Mouse (Mus musculus) cerebellum, adult 11 months (tissue): ENCODE results near the gene Tln2.

Experiments used
- DNase-seq: peaks from one replicate; pipeline ENCODE4 v3.0.0; 2022

The Tln2 gene

DNA sequence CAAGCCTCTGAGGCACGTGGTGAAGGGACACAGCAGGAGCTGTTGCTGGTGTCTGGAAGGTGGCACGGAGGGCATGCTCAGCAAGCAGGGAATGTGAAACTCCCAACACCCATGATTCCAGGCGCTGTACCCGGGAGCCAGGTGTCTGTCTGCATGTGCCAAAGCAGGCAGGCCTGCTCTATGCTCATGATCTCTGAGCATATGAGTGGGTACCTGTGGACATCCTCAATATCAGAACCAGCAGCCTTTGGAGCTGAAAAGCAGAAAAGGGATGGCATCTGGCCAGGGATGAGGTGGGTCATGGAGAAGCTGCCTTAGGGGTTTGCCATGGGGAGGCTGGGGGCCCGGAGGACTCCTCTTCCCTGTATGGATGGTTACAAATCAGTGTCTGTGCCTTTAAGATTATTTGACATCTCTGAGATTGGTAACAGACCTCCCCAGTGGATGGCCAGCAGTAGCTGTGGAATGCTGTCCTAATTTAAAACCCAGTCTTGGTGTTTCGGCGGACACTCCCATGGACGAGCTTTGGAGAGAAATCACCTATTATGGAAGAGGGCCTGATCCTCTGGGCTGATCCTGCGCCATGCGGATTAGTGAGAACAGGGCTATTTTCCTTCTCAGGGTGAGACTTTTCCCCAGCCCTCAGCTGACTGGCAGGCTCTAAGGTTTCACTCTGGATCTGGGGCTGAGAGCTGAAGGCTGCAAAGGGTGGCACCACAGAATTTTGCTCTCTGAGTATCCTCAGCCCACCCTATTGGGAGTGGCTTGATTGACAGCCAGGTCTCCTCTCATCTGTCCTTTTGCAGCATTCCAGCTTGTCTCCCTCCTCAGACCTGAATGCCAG lies 367.8 kb downstream of the Tln2 start:
- DNase-seq = no peak

DNA sequence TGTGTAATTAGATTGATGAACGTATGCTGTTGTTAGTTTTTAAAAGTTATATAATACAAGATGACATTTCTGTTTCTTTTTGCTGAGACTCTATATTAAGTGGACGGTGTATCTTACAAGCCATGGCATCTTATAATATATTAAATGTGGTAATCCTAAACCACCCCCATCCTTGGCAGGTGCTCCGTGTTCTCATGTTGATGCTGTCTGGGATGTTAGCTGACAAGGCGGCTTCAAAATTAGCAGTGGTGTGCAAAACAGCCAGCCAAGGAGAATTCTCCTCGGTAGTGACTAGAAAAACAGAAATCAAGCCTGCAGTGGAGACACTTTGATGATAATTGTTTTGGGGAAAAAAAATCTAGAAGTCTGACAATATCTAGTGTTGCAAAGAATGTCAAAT lies 371.8 kb downstream of the Tln2 start:
- DNase-seq = no peak

DNA sequence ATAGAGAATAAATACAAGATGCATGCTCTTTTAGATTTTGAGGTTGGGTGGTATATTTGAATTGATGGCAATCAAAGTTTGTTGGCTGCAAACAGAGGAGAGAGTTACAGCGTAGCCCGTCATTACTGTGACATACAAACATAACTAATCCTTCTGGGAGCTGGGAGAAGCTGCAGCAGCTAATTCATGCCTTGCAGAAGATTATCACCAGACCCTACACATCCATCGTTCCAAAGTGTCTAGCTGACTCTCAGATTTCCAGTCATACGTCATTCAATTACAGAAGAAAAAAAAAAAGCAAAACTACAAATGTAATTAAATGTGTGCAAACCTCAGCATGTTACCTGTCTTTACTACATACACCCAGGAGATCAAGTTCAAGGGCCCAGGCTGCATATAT lies 372.3 kb downstream of the Tln2 start:
- DNase-seq = no peak

DNA sequence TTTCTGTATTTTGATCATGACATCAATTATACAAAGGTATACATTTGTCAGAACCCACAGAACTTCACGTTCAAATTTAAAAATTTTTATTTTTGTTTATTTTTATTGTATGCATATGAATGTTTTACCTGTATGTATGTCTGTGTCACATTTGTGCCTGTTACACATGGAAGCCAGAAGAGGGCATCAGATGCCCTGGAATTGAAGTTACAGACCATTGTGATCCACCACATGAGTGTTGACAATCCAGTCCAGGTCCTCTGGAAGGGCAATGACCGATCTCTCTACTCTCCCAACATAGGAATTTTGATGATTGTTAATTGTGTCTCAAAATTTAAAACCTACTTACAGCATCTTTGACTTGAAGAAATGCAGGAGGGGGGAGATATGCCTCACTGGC lies 374.9 kb downstream of the Tln2 start:
- DNase-seq = no peak

DNA sequence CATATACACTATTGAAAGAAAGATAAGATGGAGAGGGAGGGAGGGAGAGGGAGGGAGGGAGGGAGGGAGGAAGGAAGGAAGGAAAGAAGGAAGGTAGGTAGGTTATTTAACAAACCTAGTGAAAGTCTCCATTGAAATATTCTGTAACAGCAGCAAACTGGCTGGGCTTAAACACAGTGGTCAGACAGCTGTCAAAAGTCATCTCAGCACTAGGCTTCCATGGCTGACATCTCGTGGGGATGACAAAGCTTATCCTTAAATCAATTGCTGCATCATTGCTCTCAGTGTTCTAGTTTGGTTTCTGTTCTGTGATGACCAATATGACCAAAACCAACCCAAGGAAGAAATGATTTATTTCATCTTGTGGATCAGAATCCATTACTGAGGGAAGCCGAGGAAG lies 376.0 kb downstream of the Tln2 start:
- no peak for DNase-seq

DNA sequence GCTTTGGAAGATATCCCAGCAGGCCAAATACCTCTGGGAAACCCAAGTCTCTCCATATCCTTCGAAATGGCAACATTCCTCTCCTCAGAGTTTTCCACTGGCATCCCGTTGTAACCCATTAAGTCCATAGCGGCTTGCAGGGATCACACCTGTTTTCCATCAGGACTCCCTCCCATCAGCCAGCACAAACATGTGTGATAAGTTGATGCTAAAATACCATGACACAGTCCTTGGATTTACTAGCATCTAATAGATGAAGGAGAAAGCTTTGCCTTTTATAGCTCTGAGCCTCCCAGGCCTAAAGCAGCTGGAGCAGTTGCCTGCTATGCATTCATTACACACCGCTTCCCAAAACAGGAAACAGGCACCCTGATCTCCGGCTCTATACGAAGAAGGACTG lies 377.5 kb downstream of the Tln2 start:
- DNase-seq = no peak

DNA sequence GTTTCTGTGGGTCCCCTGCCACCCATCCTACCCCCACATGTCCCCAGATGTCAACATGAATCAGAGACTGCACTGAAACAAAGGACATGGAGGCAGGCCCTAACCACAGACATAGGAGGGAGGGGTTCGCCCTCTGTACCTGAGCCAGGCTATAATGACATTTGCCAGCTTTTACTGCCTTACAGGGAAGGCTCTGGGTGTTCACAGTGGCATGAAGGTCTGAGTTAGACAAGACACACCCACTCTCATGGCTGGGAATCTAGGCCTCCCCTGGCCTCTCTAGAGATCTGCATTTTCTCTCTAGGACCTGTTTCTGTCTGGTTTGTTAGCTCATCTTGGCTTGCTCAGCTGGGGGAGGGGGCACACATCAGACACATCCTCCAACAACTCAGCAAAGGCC lies 380.8 kb downstream of the Tln2 start:
- DNase-seq = no peak

DNA sequence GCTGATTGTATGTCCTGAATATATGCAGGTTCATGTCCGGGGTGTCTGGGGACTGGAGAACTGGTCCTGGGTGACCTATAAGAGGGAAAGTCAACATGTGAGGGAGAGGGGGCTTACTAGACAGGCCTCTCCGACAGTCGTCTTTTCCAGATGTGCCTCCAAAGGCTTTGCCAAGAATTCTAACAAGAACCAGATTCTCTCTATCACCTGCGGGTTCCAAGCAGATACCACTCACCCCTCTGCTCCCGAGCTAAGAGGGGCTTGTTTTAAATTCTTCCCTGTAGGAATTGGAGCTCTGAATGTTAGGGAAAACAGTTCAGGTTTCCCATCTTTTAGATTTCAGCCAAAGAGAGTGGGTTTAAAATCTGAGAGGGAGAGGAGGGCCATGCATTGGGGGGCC lies 381.3 kb downstream of the Tln2 start:
- no peak for DNase-seq

DNA sequence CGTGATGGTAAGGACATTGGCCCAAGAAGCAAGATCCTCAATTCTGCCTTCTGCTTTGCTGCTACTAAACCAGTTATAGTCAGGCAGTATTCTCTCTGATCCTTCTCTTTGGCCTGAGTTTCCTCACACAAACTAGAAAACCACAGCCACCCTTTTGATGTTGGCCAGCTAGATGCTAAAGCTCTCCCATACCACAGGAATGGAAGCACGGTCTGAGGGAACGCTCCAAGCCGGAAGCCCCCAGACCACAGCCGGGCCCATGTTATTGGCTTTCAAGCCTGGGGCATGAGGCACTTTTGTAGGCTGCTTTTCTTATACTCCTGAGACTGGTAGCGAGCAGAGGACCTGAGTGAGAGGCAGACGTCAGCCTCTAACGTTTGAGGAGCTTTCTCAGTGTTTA lies 383.4 kb downstream of the Tln2 start:
- no peak for DNase-seq

DNA sequence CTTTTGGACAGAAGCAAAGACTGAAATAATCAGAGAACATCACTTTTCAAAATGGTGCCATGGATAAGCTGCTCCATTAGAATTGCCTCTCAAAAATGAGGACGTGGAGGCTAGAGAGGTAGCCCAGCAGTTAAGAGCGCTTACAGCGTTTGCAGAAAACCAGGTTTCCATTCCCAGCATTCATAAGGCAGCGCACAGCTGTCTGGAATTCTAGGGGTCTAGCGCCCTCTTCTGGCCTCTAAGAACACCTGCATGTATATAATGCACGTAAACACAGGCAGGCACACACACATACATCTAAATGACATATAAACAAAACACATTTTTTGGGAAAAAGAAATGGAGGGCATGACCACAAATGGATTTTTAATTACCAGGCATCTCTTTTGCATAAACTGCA lies 385.7 kb downstream of the Tln2 start:
- DNase-seq = no peak

DNA sequence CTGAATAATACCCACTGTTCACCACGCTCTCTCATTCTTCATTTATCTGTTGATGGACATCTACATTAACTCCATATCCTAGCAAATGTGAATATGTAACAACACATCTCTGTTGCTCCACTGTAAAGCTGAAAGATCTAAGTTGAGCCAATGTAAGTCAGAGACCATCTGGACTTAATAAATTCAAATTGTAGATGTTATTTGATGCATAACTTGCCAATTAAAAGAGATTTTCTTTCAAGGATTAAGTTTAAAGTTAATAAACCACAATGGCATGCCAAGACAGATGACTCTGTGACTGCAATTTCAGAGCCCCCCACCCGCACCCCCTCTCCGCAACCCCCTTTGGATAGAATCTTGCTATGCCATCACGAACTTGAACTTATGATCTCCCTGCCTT lies 386.3 kb downstream of the Tln2 start:
- DNase-seq = no peak

DNA sequence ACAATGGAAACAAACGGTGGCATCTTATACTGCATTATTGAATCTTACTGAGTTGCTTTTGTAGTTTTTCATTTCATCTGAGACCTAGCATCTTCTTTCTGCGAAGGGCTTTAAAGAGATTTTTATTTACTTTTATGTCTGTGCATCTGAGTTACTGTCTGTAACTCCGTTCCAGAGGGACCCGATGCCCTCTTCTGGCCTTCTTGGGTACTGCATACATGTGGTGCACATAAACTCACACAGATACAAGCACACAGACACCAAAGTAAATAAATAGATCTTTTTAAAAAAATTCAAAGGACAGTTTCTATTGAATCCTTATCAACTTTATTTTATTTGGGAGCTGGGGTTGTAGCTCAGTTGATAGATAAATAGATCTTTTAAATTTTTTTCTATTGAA lies 388.1 kb downstream of the Tln2 start:
- no peak for DNase-seq

DNA sequence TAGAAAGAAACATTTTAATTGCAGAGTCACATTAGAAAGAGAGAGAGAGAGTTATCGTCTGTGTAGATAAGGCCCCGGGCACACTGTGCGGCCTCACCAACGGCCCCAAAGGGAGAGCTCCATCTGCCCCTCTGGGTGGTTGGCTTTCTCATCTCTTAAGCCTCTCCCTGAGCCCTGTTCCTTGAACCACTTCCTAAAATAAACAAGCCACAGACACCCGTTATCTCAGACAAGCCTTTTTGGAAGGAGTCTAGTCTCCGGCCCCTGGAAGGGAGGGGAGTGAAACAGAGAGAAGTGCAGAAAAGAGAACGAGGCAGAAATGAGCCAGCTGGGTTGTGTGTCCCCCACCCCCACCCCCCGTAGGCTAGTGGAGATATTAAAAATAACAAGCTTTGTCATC lies 388.7 kb downstream of the Tln2 start:
- DNase-seq = no peak

DNA sequence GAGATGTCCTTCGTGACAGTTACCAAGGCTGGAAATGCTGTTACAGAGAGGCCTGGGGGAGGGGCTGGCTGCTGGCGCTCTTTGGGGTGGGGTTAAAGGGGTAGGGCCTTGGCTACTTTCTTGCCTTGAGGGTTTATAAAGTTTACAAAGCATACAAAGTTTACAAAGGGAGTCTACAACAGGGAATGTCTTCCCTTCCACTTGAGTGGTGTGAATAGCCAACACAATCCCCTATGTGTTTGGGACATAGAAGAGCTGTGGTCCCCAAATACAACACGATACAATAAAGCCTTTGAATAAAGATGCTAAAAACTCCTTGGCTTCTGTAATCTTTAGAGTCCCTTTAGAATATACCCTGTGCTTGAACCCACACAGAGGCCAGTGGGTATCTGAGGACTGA lies 389.5 kb downstream of the Tln2 start:
- no peak for DNase-seq
